Mouse (Mus musculus) ES-E14 (cell line): ENCODE data around the gene Hsdl2.

ENCODE experiments used
- CHD2 ChIP-seq: IDR thresholded peaks from 2 replicates; pipeline ENCODE4 v1.6.1; 2014; ENCODE audit warnings: mild to moderate bottlenecking, low read depth, low read length, inconsistent platforms
- MAFK ChIP-seq: IDR thresholded peaks from 2 replicates; pipeline ENCODE4 v1.6.1; 2014; ENCODE audit warnings: mild to moderate bottlenecking, low read depth, low read length, inconsistent platforms; ENCODE audit not compliant: insufficient read depth
- ZC3H11A ChIP-seq: IDR thresholded peaks from 2 replicates; pipeline ENCODE4 v1.6.1; 2012; ENCODE audit warnings: low read depth, mild to moderate bottlenecking, inconsistent platforms, low read length, borderline replicate concordance
- ZNF384 ChIP-seq: IDR thresholded peaks from 2 replicates; pipeline ENCODE4 v1.6.1; 2012; ENCODE audit warnings: low read depth, low read length, inconsistent platforms

- no peak for TF ChIP-seq CHD2
- no peak for TF ChIP-seq ZNF384
- no peak for TF ChIP-seq ZC3H11A
- TF ChIP-seq MAFK: no peak
Observed at GRCm38 (mm10) chr4:59564128-59564527, 17.2 kb upstream of the Hsdl2 start.
